Mouse (Mus musculus) G1E (cell line): Measurements from ENCODE around the gene Trmo.

Experiments used
- CTCF ChIP-seq: IDR thresholded peaks from 2 replicates; pipeline ENCODE4 v1.5.1; 2012; ENCODE audit warnings: low read depth, low read length, inconsistent platforms, mixed read lengths
- GATA1 ChIP-seq: IDR thresholded peaks from 2 replicates; pipeline ENCODE4 v1.6.1; 2012; ENCODE audit warnings: borderline replicate concordance, low read length, inconsistent platforms, mixed read lengths
- POLR2AphosphoS5 ChIP-seq: IDR thresholded peaks from 2 replicates; pipeline ENCODE4 v1.6.1; 2012; ENCODE audit warnings: low read depth, low read length, inconsistent platforms; ENCODE audit not compliant: insufficient replicate concordance

GRCm38 (mm10) chr4:46389612-46390341 lies 540 bp upstream of the Trmo start:
- no peak for TF ChIP-seq GATA1
- TF ChIP-seq CTCF: no peak
- TF ChIP-seq POLR2AphosphoS5: no peak; the same call in 1 of the 2 replicates
